Mouse (Mus musculus): ENCODE results near the gene Olfr92. TPM values are rescaled to one million over a fixed set of nuclear protein-coding genes. Genes with fewer than 3 reads are reported as not detected.

Gene Olfr92
- total and polyA plus RNA-seq, 3 experiments, result not detected

- TF ChIP-seq BHLHE40 (IDR thresholded peaks at IDR 0.05; ENCODE audit: borderline replicate concordance, low read depth, low read length), result no peak
- no peak for TF ChIP-seq USF1 (IDR thresholded peaks at IDR 0.05; ENCODE audit: low read depth, low read length)
- no peak for TF ChIP-seq RCOR1 (IDR thresholded peaks at IDR 0.05; ENCODE audit: low read depth, low read length)
- no peak for TF ChIP-seq SMC3 (IDR thresholded peaks at IDR 0.05; ENCODE audit: low read depth, low read length)
- no peak for TF ChIP-seq MYC (IDR thresholded peaks at IDR 0.05; ENCODE audit: low read depth, low read length)
- no peak for TF ChIP-seq USF2 (IDR thresholded peaks at IDR 0.05; ENCODE audit: borderline replicate concordance in 1 of 2, insufficient read depth in 1 of 2, low read depth in 1 of 2, low read length in 2 of 2)
- no peak for TF ChIP-seq ZC3H11A (IDR thresholded peaks at IDR 0.05; ENCODE audit: low read depth, low read length)
- TF ChIP-seq MYB (IDR thresholded peaks at IDR 0.05; ENCODE audit: low read depth, low read length), result no peak
- TF ChIP-seq MXI1 (IDR thresholded peaks at IDR 0.05; ENCODE audit: low read depth, low read length), result no peak
- TF ChIP-seq NRF1 (IDR thresholded peaks at IDR 0.05; ENCODE audit: insufficient read depth, low read depth, low read length, poor library complexity, severe bottlenecking), result no peak
- no peak for TF ChIP-seq JUND (IDR thresholded peaks at IDR 0.05; ENCODE audit: low read depth, low read length)
- TF ChIP-seq HCFC1 (IDR thresholded peaks at IDR 0.05; ENCODE audit: low read depth, low read length), result no peak
- TF ChIP-seq GATA1 (IDR thresholded peaks at IDR 0.05; ENCODE audit: low read depth, low read length), result no peak
- no peak for TF ChIP-seq ELF1 (IDR thresholded peaks at IDR 0.05; ENCODE audit: low read depth, low read length)
- TF ChIP-seq ZKSCAN1 (IDR thresholded peaks at IDR 0.05; ENCODE audit: low read depth, low read length), result no peak
- no peak for TF ChIP-seq SIN3A (IDR thresholded peaks at IDR 0.05; ENCODE audit: low read length)
- TF ChIP-seq NELFE (IDR thresholded peaks at IDR 0.05; ENCODE audit: low read depth, low read length), result no peak
- Histone ChIP-seq H3K36me3 (ENCODE audit: control insufficient read depth in 1 of 2, insufficient read depth in 2 of 2, low read length in 2 of 2) (peaks cover 0 to 5% of the 10 kb centered on the region in 2 experiments; a peak in 2 of 4 replicates), H3K4me3 (ENCODE audit: control insufficient read depth in 1 of 2, insufficient read depth in 1 of 2, low read depth in 2 of 2, low read length in 2 of 2) (no peak overlapping the region), H3K9ac (ENCODE audit: control insufficient read depth, low read depth, low read length, poor library complexity, severe bottlenecking) (no peak overlapping the region), H3K27ac (ENCODE audit: control insufficient read depth, low read depth, low read length) (no peak overlapping the region), H3K79me2 (ENCODE audit: control insufficient read depth, insufficient read depth, low read length, poor library complexity) (no peaks in the 10 kb centered on the region), H3K4me1 (ENCODE audit: control insufficient read depth in 1 of 2, insufficient read depth in 2 of 2, low read length in 2 of 2) (peaks cover 0 to 3% of the 10 kb centered on the region in 2 experiments; a peak in 1 of 4 replicates), H3K9me3 (replicated peaks; ENCODE audit: insufficient read depth, low read length) (no peaks in the 10 kb centered on the region), H3K27me3 (ENCODE audit: control insufficient read depth in 1 of 2, insufficient read depth in 2 of 2, low read length in 2 of 2) (no peaks in the 10 kb centered on the region)
- DNase-seq (ENCODE audit: low read depth, low spot score), result no peak
Observed at GRCm38 (mm10) chr17:37063063-37063462, 56.8 kb downstream of the Olfr92 start.

GRCm38 (mm10) chr17:37062101-37062641 lies 57.7 kb downstream of the Olfr92 start:
- H3K79me2 ChIP-seq (ENCODE audit: control insufficient read depth, insufficient read depth, low read length, poor library complexity), result no peaks in the 10 kb centered on the region
- no peak for DNase-seq (ENCODE audit: low read depth, low spot score)
- peaks cover 0 to 5% of the 10 kb centered on the region in 2 experiments; a peak in 2 of 4 replicates for H3K36me3 ChIP-seq (ENCODE audit: control insufficient read depth in 1 of 2, insufficient read depth in 2 of 2, low read length in 2 of 2)
- TF ChIP-seq JUND (IDR thresholded peaks at IDR 0.05; ENCODE audit: low read depth, low read length), result no peak
- H3K9me3 ChIP-seq (replicated peaks; ENCODE audit: insufficient read depth, low read length), result no peaks in the 10 kb centered on the region
- peaks cover 0 to 3% of the 10 kb centered on the region in 2 experiments; a peak in 1 of 4 replicates for H3K4me1 ChIP-seq (ENCODE audit: control insufficient read depth in 1 of 2, insufficient read depth in 2 of 2, low read length in 2 of 2)
- no peak overlapping the region for H3K9ac ChIP-seq (ENCODE audit: control insufficient read depth, low read depth, low read length, poor library complexity, severe bottlenecking)
- no peaks in the 10 kb centered on the region for H3K27me3 ChIP-seq (ENCODE audit: control insufficient read depth in 1 of 2, insufficient read depth in 2 of 2, low read length in 2 of 2)
- no peak overlapping the region for H3K4me3 ChIP-seq (ENCODE audit: control insufficient read depth in 1 of 2, insufficient read depth in 1 of 2, low read depth in 2 of 2, low read length in 2 of 2)
- H3K27ac ChIP-seq (ENCODE audit: control insufficient read depth, low read depth, low read length), result no peak overlapping the region
